Mouse (Mus musculus) frontal cortex, postnatal 10 days (tissue): ENCODE results near the gene Tmprss2.

Experiments
- DNase-seq, 2 experiments: peaks; one replicate each; pipeline ENCODE4 v3.0.0; 2022; ENCODE audit warnings: low spot score in 2 of 2, mixed read lengths in 1 of 2

Tmprss2 gene

DNA sequence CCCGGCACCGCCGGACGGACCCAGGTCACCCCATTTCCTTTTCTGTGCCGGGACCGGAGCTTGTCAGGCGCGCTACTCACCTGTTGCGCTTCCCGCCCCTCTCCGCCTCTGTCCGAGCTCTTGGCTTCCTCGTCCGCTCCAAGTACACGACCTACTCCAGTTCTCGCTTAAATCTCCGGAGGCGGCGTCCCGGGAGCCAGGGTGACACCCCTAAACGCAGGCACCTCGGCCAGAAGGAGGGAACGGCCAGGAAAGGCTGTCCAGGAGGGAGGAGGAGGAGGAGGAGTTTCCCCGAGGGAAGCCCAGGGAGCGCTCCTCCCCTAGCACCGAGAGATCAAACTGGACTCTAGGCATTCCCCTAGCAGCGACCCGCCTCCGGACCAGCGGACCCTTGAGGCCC, at the start of gene Tmprss2:
Gene Tmprss2 (minus strand): TSS at position 257 of the 400 bp plus-strand sequence.
- peak in 1 of 2 experiments; percentile 6 for DNase-seq

DNA sequence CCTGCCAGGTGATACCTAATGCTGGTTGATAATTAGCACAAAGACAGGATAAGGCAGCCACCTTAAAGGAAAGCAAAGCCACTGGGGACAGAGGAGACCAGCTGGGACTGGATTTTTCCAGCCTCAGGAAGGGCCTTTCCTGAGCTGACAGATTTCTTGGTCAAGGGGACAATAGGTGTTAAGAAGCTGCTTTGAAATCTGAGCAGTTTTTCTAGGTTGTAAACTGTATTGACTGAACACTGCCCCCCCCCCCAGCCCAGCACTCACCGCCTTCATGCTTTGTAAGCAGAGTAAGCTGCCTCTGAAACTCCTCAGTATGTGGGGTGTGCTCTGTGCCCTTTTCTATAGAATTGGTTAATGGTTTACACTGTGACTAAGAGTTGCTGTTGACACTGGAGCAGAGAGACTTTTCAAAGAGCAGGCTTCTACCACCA, 48.2 kb upstream of the Tmprss2 start:
- DNase-seq = no peak

DNA sequence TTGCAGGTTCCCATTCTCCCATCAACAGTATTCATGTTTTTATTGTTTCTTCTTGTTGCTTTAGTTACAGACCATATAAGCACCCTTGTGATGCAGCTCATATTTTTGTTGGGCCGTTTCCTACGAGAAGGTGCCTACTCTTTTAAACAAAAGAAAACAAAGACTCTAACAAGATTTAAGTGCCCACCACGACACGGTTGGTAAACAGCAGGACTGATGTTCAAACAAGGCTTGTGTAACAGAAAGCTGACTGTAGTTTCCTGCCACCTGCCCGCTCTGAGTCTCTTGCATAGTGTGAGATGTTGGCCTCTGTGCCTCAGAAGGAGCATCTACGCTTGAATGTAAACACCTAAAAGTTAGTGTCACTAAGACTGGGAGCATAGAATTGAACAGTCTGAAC, 47.5 kb upstream of the Tmprss2 start:
- DNase-seq = no peak

DNA sequence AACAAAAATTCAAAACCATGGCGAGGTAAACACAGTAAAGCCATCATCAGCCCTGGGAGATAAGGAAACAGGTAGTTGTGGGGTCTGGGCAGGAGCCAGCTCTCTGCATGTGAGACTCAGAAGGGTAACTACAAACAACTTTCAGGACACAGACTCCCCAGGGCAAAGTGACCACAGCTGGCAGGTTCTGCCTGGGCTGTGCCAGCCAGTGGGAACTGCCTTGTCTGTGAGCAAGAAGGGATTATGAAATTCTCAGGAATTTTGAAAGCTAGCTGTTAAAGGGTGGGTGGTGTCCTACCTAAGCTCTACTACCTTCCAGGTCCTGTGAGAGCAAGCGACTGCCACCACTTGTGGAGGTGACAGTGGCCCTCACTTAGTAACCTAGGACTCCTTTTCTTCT, 44.8 kb upstream of the Tmprss2 start:
- DNase-seq = no peak

DNA sequence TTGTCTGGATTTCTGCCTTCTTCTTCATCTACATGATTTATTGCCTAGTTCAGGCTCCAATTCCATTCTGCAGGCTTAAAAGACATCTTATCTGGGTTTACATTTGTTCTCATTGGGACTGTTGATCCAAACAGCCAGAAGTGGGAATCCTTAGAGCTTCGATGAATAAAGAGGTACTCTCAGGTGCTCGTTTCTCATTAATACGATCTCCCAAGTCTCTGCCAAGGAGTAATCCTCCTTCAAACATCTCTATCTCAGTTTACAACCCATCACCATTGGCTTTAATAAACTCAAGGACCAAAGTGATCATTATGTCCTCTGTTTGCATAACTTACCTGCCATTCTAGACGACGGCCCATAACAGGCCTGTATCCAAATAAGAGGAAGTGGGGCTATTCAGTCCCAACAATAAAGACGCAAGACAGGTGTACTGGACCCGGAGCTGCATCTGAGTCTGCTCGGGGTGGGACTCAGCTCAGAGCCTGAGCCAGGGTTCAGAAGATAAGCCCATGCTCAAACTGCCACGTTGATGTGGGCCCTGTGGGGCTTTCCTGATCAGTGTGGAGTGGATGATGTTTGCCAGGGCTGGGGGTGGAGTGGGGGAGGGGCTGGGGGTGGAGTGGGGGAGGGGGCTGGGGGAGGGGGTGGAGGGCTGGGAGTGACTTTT, 38.7 kb upstream of the Tmprss2 start:
- no peak for DNase-seq

DNA sequence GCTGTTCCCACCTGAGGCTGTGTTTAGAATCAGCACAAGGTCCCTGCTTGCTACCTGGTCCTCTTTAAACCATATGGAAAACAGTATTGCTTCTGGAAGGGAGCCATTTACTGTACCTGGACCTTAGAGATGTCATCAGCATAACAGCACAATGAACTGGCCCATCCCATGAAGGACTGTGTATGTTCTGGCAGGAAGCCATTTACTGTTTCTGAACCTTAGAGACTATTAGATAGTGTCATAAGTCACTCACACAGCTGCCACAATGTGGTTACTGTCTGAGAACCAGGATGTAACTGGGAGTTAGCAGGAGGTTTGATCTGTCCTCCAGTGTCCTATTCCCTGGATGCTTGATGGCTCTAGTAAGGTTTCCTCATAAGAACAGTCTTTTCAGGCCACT, 33.7 kb upstream of the Tmprss2 start:
- no peak for DNase-seq

DNA sequence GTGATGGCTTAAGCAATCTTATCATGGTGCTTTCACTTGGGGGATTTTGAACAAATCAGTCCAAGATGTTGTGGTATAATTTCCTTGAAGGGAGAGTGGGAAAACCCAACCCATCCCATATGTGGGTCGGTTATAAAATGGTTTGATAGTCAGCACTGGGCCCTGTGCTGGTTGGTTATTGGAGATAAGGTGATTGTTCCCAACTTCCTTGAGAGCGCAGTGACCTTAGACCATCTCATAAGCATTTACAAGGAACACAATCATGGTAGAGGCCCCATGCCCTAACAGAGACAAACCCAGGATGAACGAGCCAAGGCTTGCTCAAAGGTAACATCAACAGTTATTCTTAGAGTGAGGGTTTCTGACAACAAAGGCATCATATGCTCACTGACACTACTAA, 28.6 kb upstream of the Tmprss2 start:
- no peak for DNase-seq

DNA sequence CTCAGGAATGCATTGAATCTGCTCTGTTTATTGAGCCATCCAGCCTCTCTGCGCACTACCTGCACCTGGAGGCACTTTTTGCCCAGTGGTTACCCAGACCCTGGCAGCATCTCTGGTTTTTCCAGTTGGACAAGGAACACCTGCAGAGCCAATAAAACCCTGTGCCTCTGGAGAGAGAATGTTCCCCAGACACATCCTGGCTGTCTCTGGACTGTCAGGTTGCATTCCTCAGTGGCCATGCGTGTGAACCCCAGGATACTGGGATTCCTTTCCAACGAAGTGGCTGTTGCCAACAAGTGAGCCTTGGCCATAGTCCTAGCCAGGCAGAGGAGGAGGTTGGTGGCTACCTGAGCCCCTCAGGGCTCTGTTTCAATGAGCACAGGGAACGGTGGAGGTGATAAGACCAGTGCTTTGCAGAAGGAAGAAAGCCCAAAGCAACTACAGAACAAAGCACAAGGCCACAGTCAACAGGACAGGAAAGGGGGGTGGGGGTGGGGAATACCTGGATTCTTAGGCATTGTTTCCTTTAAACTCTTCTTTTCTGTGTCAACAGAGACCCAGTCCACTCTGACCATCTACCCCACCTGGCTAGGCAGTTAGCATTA, 22.0 kb upstream of the Tmprss2 start:
- no peak for DNase-seq

DNA sequence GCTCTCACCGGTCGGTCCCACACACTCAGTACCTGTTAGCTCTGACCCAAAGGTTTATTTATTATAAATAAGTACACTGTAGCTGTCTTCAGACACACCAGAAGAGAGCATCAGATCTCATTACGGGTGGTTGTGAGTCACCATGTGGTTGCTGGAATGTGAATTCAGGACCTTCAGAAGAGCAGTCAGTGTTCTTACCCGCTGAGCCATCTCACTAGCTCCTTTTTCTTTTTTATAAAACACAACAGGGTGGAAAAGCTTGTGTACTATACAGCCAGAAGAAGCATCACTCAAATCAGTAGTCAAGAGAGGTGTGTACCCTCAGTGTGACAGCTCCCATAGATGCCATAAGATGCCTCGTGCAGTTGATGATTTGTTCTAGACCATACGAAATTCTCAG, 12.2 kb upstream of the Tmprss2 start:
- no peak for DNase-seq

DNA sequence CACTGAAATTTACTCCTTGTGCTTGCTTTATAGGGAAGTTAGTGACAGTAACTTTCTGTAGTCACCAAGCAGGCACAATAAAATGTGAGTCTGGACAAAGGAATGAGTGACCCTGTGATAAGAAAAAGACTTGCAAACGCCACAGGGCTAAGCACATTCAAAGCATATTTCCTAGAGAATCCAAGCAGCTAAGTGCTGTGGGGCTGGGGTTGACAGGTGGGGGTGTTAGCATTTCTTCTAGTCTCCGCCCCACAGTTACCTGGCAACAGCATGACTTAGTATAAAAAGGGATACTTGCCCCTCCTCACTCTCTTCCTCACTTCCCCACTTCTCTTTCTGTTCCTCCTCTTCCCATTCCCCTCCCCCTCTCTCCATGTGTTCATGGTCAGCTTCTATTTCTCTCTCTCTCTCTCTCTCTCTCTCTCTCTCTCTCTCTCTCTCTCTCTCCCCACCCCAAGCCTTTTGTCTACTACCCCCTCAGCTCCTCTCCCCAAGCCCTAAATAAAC, 11.4 kb upstream of the Tmprss2 start:
- no peak for DNase-seq

DNA sequence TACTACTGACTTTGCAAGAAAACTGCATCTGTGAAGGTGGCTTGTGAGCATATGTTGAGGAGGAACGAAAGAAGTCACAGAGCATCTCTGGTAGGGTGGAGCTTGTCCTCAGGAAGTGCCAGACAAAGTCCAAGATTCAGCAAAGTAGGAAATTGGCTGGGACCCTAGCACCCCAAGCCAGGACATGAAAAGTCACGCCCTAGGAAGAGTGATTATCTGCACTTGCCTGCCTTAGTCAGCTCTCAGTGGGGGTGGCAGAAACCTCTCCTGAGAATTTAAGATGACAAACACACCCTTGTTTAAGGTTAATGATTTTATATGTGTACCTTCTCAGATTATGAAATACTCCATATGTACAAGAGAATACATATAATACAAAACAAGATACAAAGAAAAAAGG, 7.3 kb upstream of the Tmprss2 start:
- no peak for DNase-seq

DNA sequence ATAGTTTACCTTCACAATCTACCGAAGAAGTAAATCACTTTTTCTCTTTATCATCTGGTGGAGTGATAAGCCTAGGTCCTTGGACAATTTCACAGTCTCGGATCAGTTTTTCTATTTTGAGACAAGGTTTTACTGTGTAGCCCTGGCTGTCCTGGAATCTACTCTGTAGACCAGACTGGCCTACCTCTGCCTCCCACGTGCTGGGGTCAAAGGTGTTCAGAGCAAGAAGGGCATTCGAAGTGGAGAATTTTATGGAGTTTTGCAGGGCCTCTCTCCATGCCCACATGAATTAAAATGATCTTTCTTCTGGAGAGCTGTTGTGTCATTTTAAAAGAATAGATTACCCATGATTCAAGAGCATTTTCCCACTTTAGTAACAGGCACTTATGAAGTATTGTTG, 1.0 kb upstream of the Tmprss2 start:
- DNase-seq = no peak

DNA sequence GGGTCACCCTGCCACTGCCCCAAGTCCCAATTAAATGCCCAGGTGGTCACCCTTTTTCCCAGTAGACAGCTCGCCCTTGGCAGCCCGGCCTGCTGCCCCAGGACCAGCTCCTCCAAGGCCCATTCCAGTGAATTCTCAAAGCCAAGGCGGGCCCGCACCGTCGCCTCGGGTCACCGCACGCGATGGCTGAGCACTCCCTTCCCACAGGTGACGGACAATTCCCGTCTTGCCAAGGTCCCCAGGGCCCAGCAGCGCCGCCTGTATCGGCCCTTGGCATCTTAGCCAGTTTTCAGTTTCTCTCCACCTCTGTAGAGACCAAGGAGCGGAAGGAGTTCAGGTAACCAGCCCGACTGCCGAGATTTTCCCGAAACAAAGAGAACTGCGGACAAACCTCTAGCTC, 749 bp downstream of the Tmprss2 start:
- DNase-seq = no peak

DNA sequence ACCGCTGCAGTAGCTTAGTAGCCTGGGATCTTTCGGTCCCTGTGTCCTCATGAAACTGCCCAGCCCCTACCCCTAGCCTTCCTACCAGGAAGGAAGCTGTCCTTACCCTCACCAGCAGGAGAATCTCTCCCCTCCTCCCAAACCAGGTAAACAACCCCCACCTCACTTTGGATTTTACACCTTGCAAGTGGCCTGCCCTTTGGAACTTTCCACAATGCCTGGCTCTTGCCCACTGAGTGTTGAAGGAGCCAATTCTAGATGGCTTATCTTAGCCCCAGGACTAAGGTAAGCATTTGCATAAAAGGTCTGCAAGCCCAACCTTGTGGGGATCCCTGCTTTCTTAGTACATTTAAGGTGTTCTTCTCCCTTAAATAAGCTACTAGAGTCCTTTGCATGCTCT, 1.3 kb downstream of the Tmprss2 start:
- DNase-seq = no peak

DNA sequence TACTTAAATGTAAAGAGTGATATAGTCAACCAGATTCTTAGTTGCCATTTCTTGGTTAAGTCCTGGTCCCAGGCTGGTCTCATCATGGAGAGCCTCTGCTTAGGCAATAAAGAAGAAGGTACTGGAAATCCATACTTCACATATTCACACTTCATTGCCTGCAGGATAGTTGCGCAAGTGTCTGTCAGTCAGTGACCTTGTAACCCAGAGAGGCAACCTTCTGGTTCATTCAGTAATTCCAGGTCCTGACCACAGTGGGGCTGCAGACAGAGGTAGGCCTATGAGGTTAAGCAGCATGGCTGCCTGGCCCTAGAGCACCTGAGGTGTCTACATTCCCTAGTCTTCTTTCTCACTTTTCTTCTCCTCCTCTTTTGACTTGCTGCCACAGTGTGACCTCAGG, 3.0 kb downstream of the Tmprss2 start:
- DNase-seq = no peak

DNA sequence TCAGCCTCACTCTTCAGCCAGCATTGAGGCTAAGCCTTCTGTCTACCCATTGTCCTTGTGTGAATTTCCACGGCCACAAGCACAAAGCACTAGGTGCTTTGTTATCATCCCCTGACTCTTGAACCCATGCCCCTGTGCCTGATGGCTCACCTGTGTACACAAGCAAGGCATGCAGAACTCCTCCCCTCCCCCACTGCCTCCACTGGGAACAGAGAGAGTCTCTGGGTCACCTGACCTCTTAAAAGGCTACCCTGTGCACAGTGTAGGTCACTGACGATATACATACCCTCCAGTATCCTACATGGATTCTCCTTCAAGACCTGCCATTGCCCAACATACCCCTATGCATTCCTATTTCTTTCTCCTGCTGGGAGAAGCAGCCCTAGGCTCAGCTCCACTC, 4.2 kb downstream of the Tmprss2 start:
- DNase-seq = no peak

DNA sequence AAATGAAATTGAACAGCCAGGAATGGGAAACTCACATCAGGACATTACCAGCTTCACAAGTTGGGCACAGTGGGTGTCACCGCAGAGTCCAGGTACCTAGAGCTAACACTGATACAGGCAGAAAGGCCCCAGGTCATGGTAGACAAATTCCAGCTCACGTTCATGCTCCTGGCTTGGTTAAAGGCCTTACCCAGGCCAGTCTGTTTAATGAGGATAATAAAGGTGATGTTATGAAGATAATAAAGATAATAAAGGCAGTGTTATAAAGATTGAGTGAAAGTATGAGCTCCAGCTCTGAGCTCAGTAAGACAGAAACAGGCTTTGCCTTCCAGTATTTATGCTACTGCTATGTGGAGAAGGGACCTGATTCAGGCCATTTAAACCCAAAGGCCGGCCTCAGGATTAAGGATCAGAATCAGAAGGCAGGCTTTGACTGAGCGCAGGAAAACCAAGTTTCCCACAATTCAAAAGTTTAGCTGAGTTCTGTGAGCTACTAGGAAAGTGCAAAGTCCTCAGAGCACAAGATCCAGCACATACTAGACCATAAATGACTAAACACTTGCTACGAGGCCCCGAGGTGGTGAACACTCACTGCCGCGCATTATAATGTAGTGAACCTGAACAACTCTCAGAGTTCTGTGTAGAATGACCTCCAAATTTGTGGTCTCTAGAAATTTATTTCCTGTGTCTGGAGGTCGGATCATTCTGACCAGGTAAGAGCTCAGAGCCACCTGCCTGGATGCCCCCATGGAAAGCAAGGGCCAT, 4.9 kb downstream of the Tmprss2 start:
- no peak for DNase-seq

DNA sequence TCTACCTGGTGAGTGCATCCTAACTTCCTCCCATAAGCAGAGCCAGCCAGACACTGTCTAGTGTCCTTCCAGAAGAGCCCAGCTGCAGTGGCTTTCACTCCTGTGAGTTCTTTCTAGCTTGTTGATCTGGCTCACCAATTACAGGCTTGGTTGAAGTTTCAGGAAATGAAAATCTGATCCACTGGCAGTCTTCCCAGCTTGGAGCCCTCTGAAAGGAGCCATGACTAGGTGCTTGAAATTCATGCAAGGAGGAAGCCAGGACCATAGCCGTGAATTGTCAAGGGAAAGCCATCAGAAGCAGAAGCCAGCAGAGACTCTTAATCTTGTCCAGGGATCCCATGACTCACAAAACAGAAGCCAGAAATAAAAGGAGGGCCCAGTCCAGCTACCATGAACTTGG, 8.7 kb downstream of the Tmprss2 start:
- DNase-seq = peak; percentile 7 to 16

DNA sequence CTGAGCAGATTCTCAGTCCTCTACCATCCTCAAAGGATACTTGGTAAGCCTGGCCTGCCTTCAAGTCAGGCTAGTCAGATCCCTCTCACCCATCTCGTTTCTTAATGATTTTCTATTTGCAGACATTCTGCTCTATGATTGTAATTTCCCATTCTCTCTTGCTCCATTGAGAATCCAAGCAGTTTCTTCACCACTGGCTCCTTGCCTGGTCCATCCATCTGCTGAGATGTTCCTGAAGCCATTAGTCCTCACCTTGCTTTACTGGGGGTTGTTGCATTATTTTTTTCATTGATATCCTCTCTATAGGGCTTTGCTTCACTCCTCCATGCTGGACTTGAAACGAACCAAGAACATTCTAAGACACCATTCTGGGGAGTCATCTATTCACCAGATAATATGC, 10.4 kb downstream of the Tmprss2 start:
- DNase-seq = no peak

DNA sequence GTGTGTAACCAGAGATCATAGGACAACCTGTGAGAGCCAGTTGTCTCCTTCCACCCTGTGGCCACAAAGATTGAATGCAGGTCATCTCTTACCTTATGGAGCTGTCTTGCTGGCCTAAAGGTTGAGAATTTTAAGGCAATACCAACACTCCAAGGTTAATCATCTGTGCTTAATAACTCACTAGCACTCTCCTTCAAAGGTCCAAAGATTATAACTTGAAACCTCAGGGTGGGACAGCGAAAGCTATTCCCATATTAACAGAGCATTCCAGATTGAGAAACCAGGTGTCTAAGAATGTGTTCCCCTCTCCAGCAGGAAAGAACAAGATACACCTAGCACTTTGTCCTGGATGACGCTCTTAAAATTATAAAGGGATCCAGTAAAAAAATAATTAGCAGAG, 12.9 kb downstream of the Tmprss2 start:
- no peak for DNase-seq

DNA sequence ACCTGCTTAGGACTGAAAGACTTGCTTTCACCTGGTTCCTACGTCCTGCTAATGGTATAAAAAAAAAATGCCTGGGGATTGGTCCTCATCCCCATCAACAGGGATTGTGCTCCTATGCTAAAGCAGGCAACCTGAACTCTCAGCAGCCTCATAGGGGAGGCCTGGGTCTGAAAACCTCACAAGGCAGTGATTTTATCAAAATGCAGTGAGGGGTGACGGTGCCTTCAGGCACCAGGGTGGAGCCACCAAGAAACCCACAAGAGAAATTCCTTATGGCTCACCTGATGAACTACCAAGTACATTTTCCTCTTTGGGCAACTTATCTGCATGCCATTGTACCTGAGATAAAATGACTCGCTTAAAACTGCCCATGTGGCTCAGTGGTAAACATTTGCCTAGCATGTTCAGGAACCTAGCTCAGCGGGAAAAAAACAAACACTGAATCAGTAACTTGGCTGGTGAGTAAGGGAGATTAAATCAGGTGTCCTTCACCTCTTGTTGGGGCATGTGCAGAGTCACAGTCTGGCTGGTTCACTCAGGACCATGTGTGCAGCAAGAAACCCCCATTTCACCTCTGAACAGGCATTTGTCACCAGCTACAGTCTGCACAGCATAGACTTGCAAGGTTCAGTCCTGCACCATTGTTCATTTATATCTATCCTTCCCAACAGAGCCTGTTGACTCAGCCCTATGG, 17.0 kb downstream of the Tmprss2 start:
- DNase-seq = no peak

DNA sequence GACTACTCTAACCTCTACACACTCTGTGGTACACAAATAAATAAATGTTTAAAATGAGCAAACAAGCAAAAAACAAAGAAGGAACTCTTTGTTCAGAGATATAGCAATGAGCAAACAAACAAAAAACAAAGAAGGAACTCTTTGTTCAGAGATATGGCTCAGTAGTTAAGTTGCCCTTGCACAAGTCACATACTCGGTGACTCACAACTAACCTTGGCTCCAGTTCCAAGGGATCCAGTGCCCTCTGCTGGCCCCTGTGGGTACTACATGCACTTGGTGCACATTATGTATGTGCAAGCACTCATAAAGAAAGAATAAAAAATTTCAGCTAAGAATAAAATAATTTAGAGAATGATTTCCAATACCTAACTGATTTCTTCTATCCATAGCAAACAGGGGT, 17.9 kb downstream of the Tmprss2 start:
- DNase-seq = peak; percentile 23 to 43
